In the genomic region with DNA sequence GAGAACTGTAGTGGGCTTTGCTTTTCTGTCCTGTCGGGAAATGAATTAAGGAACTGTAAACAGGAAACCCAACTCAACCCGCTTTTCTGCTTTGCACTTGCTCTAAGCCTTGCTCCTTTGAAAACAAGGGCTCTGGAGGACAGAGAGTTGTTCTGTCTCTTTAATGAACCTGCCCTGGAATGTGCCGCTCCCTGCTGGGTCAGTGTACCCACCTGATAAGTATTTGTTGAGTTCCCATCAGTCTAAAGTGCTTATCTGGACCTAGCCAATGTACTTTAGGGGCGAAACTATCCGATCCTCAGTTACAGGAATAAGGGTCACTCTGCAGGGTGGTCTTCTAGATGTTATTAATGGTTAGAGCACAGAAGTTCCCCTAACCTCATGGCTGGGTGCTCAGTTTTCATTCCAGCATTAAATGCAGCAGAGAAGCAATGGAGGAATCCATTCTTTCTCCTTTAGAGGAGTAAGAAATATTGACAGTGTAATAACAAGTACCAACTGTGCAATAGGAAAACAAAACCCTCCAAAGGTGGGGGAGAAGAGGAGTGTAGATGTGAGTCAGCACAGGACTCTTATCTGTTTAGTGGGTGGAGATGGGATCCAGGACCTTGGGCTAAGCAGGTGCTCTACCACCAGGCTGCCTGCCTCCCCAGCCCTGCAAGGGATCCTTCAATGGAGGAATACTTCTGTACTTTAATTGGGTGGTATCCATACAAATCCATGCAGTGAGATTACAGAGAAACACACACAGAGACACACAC, we compare ENCODE assay signal across 10 mouse cellular contexts. TPM values are rescaled to one million over a fixed set of nuclear protein-coding genes. Genes with fewer than 3 reads are reported as not detected.
DNase-seq lines count a peak whose midpoint lies in the region; ATAC-seq and TF ChIP-seq lines count a peak whose summit lies in the region.
"Had no signal": no experiment of that assay in that cellular context is flagged by ENCODE, and none has a peak within 500 bp of the region (broad histone marks: within the 10 kb centered on the region; RNA-seq: fewer than 3 reads in every experiment).

No protein-coding gene starts in this region.

- no peak for TF ChIP-seq CTCF in E14TG2a.4 (conservative IDR thresholded peaks at IDR 0.05; ENCODE audit: low read length)
- no peak for TF ChIP-seq CTCF in ES-Bruce4 (IDR thresholded peaks at IDR 0.05; ENCODE audit: low read depth, low read length)

- no peaks in the 10 kb centered on the region for H3K36me3 ChIP-seq in E14TG2a.4 (ENCODE audit: insufficient read depth, low read length)
- H3K36me3 ChIP-seq in ES-Bruce4 (ENCODE audit: control insufficient read depth, insufficient read depth, low read length, poor library complexity, severe bottlenecking): no peaks in the 10 kb centered on the region
- H3K36me3 ChIP-seq in forebrain, embryonic 16.5 days (ENCODE audit: control insufficient read depth, insufficient read depth): no peaks in the 10 kb centered on the region
- H3K36me3 ChIP-seq: limb, embryonic 13.5 days had no signal

- H3K9ac ChIP-seq in ES-Bruce4 (ENCODE audit: low read depth, poor library complexity, severe bottlenecking): no peak overlapping the region
- H3K9ac ChIP-seq in forebrain, embryonic 16.5 days (replicated peaks; ENCODE audit: low read depth, low read length): no peak overlapping the region
- H3K9ac ChIP-seq: limb, embryonic 13.5 days had no signal

- H3K9me3 ChIP-seq in E14TG2a.4 (ENCODE audit: low read length) (no peaks in the 10 kb centered on the region), ES-Bruce4 (replicated peaks; ENCODE audit: control insufficient read depth, insufficient read depth, low read length, poor library complexity, severe bottlenecking) (no peaks in the 10 kb centered on the region)
- no peaks in the 10 kb centered on the region for H3K9me3 ChIP-seq in forebrain, embryonic 16.5 days (ENCODE audit: control insufficient read depth, low read length)
- H3K9me3 ChIP-seq: limb, embryonic 13.5 days had no signal

- 0 out of 2 replicates have a peak overlapping the region, but pooled peaks have one; percentile 18 for H3K4me3 ChIP-seq in E14TG2a.4 (replicated peaks; ENCODE audit: low read length)
- H3K4me3 ChIP-seq in ES-Bruce4 (ENCODE audit: low read depth, low read length): no peak overlapping the region
- no peak overlapping the region for H3K4me3 ChIP-seq in forebrain, embryonic 16.5 days (replicated peaks; ENCODE audit: low read length)
- H3K4me3 ChIP-seq: limb, embryonic 13.5 days had no signal

- peak overlapping the region; percentile 81 for H3K27ac ChIP-seq in ES-Bruce4 (ENCODE audit: insufficient read depth, low read length)
- H3K27ac ChIP-seq in forebrain, embryonic 16.5 days (ENCODE audit: low read length): no peak overlapping the region
- H3K27ac ChIP-seq: limb, embryonic 13.5 days had no signal

- H3K4me2 ChIP-seq in forebrain, embryonic 16.5 days (ENCODE audit: low read length): no peak overlapping the region
- H3K4me2 ChIP-seq: limb, embryonic 13.5 days had no signal

- TF ChIP-seq POLR2A in ES-Bruce4 (IDR thresholded peaks at IDR 0.05; ENCODE audit: insufficient read depth, low read length): no peak

- TF ChIP-seq EP300 in ES-Bruce4 (IDR thresholded peaks at IDR 0.05; ENCODE audit: insufficient read depth, low read depth, low read length): peak; percentile 84

- WGBS in forebrain, embryonic 16.5 days: 59% methylated on average over 5 of the region's 5 CpGs

- H3K27me3 ChIP-seq in E14TG2a.4 (ENCODE audit: insufficient read depth, low read length): no peaks in the 10 kb centered on the region
- no peaks in the 10 kb centered on the region for H3K27me3 ChIP-seq in ES-Bruce4 (ENCODE audit: control insufficient read depth, insufficient read depth, low read length, poor library complexity, severe bottlenecking)
- H3K27me3 ChIP-seq in forebrain, embryonic 16.5 days (replicated peaks; ENCODE audit: control insufficient read depth, insufficient read depth, low read length): no peaks in the 10 kb centered on the region

- DNase-seq in liver: peak; percentile 79
- DNase-seq in lung, postnatal 10 days: peak; percentile 58
- DNase-seq in frontal cortex, postnatal 25 days (ENCODE audit: low spot score in 2 of 2): no peak
- DNase-seq in ovary, postnatal 10 days (ENCODE audit: low spot score): no peak
- DNase-seq: cerebellum, adult 9-10 months; kidney, adult 2 months had no signal

- ATAC-seq in forebrain, embryonic 16.5 days: no peak

- H3K4me1 ChIP-seq in E14TG2a.4 (replicated peaks; ENCODE audit: low read depth, low read length): peaks cover 62% of the 10 kb centered on the region
- peaks cover 10% of the 10 kb centered on the region for H3K4me1 ChIP-seq in ES-Bruce4 (ENCODE audit: control insufficient read depth, insufficient read depth, low read length)
- peaks cover 6% of the 10 kb centered on the region; the same call in 1 of the 2 replicates for H3K4me1 ChIP-seq in forebrain, embryonic 16.5 days (replicated peaks; ENCODE audit: control insufficient read depth, insufficient read depth, low read length)

RNA-seq across cellular contexts. Expression of gene Liph, which starts 1.6 kb away (rescaled TPM):
- polyA plus RNA-seq in ES-Bruce4 (2011; ENCODE audit: insufficient read depth, insufficient read length, low read depth, missing spikeins): 7.9 and 11.2 TPM in 2 replicates
- 0.43 and 1.1 TPM in 2 replicates for polyA plus RNA-seq in forebrain, embryonic 16.5 days (2015; fragmentation: Nextera tagmentation; extraction: Ambion mirVana)

RNA-seq across cellular contexts. Expression of gene Senp2, which starts 12.2 kb away (rescaled TPM):
- polyA plus RNA-seq in ES-Bruce4 (2011; ENCODE audit: insufficient read depth, insufficient read length, low read depth, missing spikeins): 79.8 and 87.9 TPM in 2 replicates
- 50.6 and 51.2 TPM in 2 replicates for polyA plus RNA-seq in forebrain, embryonic 16.5 days (2015; fragmentation: Nextera tagmentation; extraction: Ambion mirVana)

RNA-seq across cellular contexts. Expression of gene Tmem41a, which starts 49.7 kb away (rescaled TPM):
- 10.8 and 14.3 TPM in 2 replicates for polyA plus RNA-seq in ES-Bruce4 (2011; ENCODE audit: insufficient read depth, insufficient read length, low read depth, missing spikeins)
- 25.9 and 29.4 TPM in 2 replicates for polyA plus RNA-seq in forebrain, embryonic 16.5 days (2015; fragmentation: Nextera tagmentation; extraction: Ambion mirVana)

Comparison
In these comparisons a context has a peak if more than half of its experiments do, and no peak if none do; other contexts are left out.
1. DNase-seq: peak in liver (single experiment) and lung, postnatal 10 days (single experiment); none in frontal cortex, postnatal 25 days (0 of 2) and ovary, postnatal 10 days (single experiment).